In genomic region chrX:152996105-152996504, GRCm38 (mm10) we compare ENCODE assay signal across 4 mouse cellular contexts. TPM values are rescaled to one million over a fixed set of nuclear protein-coding genes. Genes with fewer than 3 reads are reported as not detected.
A peak's percentile ranks its signal among the peaks of the same experiment; 100 is the strongest.
ATAC-seq lines count a peak whose summit lies in the region.
"Had no signal": no experiment of that assay in that cellular context is flagged by ENCODE, and none has a peak within 500 bp of the region (broad histone marks: within the 10 kb centered on the region; RNA-seq: fewer than 3 reads in every experiment).

No protein-coding gene starts in this region.

- peak; percentile 55 for ATAC-seq in megakaryocyte progenitor cell, adult 5-6 weeks (replicated peaks; ENCODE audit: poor library complexity)
- peak; percentile 81 for ATAC-seq in megakaryocyte-erythroid progenitor cell, adult 5-6 weeks (replicated peaks; ENCODE audit: low FRiP score, low TSS enrichment, poor library complexity, severe bottlenecking)

RNA-seq across cellular contexts. Expression of gene Usp51, which starts 10.2 kb away (rescaled TPM):
- 0.62 and 1.2 TPM in 2 replicates for total RNA-seq in megakaryocyte progenitor cell, adult 5-6 weeks (2015)
- total RNA-seq in megakaryocyte progenitor cell, adult 5-6 weeks (2017): 0.29 and 0.61 TPM in 2 replicates
- total RNA-seq in megakaryocyte-erythroid progenitor cell, adult 5-6 weeks (2014; fragmentation: Nextera tagmentation): 0.42 and 1.1 TPM in 2 replicates
- 0.57 and 2.0 TPM in 2 replicates for total RNA-seq in megakaryocyte-erythroid progenitor cell, adult 5-6 weeks (2017)
- total RNA-seq: G1E, MEL had no signal

RNA-seq across cellular contexts. Expression of gene Mageh1, which starts 41.3 kb away (rescaled TPM):
- total RNA-seq in megakaryocyte progenitor cell, adult 5-6 weeks (2015): 0.27 and 0.46 TPM in 2 replicates
- 0.44 and 0.50 TPM in 2 replicates for total RNA-seq in megakaryocyte progenitor cell, adult 5-6 weeks (2017)
- 0.98 TPM in 1 of 2 replicates, not detected in the other for total RNA-seq in megakaryocyte-erythroid progenitor cell, adult 5-6 weeks (2014; fragmentation: Nextera tagmentation)
- 1.3 and 3.9 TPM in 2 replicates for total RNA-seq in megakaryocyte-erythroid progenitor cell, adult 5-6 weeks (2017)
- total RNA-seq: MEL had no signal
